Mouse (Mus musculus): ENCODE measurements around the gene Wdr82.

DNA sequence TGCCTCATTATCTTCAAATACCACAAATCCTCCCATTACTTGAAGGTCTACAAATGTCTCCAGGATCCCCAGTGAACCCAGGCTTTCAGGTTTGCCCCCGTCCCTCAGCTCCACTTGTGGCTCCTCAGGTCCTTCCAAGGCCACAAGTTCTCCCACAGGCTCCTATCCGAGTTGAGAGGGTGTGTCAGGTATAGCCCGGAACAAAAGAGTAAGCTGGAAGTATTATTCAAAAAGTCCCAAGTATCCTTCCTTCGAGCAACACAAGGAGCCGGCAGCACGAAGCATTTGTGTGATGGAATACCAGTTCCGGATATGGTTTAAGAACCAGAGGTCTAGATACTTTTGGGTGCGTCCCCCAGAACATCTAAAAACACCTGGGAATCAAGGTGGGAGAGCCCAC is 21.3 kb downstream of the Wdr82 start:
- TF ChIP-seq POLR2A (IDR thresholded peaks at IDR 0.05; ENCODE audit: low read depth, low read length) (no peak), CTCF (IDR thresholded peaks at IDR 0.05; ENCODE audit: extremely low read depth, insufficient read length, insufficient replicate concordance, low read depth, low read length) (no peak)

All from small intestine, adult 2 months (tissue).